Mouse (Mus musculus): ENCODE measurements at regions not wholly inside any gene's neighbourhood (a gene's known extent, or its start where the extent isn't known, plus 50 kb on each side); places are given as distances from the start of the nearest gene placed in this dataset.
A peak's percentile ranks its signal among the peaks of the same experiment; 100 is the strongest.

GRCm38 (mm10) chr12:54309874-54310273, 106.2 kb upstream of the Egln3 start:
- WGBS, result 71% methylated on average over 4 of the region's 4 CpGs
- ATAC-seq (ENCODE audit: low FRiP score, low TSS enrichment), result no peak
- H3K4me1 ChIP-seq (ENCODE audit: control insufficient read depth, insufficient read depth, low read length), result peaks cover 15% of the 10 kb centered on the region

GRCm38 (mm10) chr12:54309219-54309618, 105.6 kb upstream of the Egln3 start:
- H3K9ac ChIP-seq (replicated peaks; ENCODE audit: low read length), result no peak overlapping the region
- WGBS, result 91% methylated on average over 6 of the region's 6 CpGs
- peaks cover 15% of the 10 kb centered on the region for H3K4me1 ChIP-seq (ENCODE audit: control insufficient read depth, insufficient read depth, low read length)
- no peak overlapping the region for H3K4me3 ChIP-seq (replicated peaks; ENCODE audit: low read depth, low read length)
- ATAC-seq (ENCODE audit: low FRiP score, low TSS enrichment) (no peak), DNase-seq (no peak)
- no peak overlapping the region for H3K27ac ChIP-seq (replicated peaks; ENCODE audit: low read depth, low read length)
- H3K27me3 ChIP-seq (ENCODE audit: control insufficient read depth, insufficient read depth, low read length), result no peaks in the 10 kb centered on the region
- H3K36me3 ChIP-seq (ENCODE audit: control insufficient read depth, insufficient read depth, low read length), result no peaks in the 10 kb centered on the region
- no peak overlapping the region for H3K4me2 ChIP-seq (ENCODE audit: low read length)
- H3K9me3 ChIP-seq (ENCODE audit: control insufficient read depth, low read length), result no peaks in the 10 kb centered on the region

More at GRCm38 (mm10) chr12:54309874-54310273, 106.2 kb upstream of the Egln3 start:
- no peaks in the 10 kb centered on the region for H3K36me3 ChIP-seq (ENCODE audit: control insufficient read depth, insufficient read depth, low read length)
- H3K9ac ChIP-seq (replicated peaks; ENCODE audit: low read length), result no peak overlapping the region
- no peak overlapping the region for H3K4me2 ChIP-seq (ENCODE audit: low read length)
- H3K4me3 ChIP-seq (replicated peaks; ENCODE audit: low read depth, low read length), result no peak overlapping the region
- no peaks in the 10 kb centered on the region for H3K9me3 ChIP-seq (ENCODE audit: control insufficient read depth, low read length)
- no peak overlapping the region for H3K27ac ChIP-seq (replicated peaks; ENCODE audit: low read depth, low read length)
- DNase-seq, result no peak
- no peaks in the 10 kb centered on the region for H3K27me3 ChIP-seq (ENCODE audit: control insufficient read depth, insufficient read depth, low read length)

GRCm38 (mm10) chr12:54305135-54305630, 101.5 kb upstream of the Egln3 start:
- no peaks in the 10 kb centered on the region for H3K9me3 ChIP-seq (ENCODE audit: control insufficient read depth, low read length)
- no peak for ATAC-seq (ENCODE audit: low FRiP score, low TSS enrichment)
- H3K27me3 ChIP-seq (ENCODE audit: control insufficient read depth, insufficient read depth, low read length), result no peaks in the 10 kb centered on the region
- no peak overlapping the region for H3K9ac ChIP-seq (replicated peaks; ENCODE audit: low read length)
- no peak overlapping the region for H3K27ac ChIP-seq (replicated peaks; ENCODE audit: low read depth, low read length)
- H3K4me1 ChIP-seq (ENCODE audit: control insufficient read depth, insufficient read depth, low read length), result no peaks in the 10 kb centered on the region
- H3K4me2 ChIP-seq (ENCODE audit: low read length), result no peak overlapping the region
- WGBS, result 91% methylated on average over 9 of the region's 9 CpGs
- no peak overlapping the region for H3K4me3 ChIP-seq (replicated peaks; ENCODE audit: low read depth, low read length)
- no peak for DNase-seq
- no peaks in the 10 kb centered on the region for H3K36me3 ChIP-seq (ENCODE audit: control insufficient read depth, insufficient read depth, low read length)

GRCm38 (mm10) chr12:54303746-54304145, 100.1 kb upstream of the Egln3 start:
- Histone ChIP-seq H3K4me1 (ENCODE audit: control insufficient read depth, insufficient read depth, low read length) (no peaks in the 10 kb centered on the region), H3K36me3 (ENCODE audit: control insufficient read depth, insufficient read depth, low read length) (no peaks in the 10 kb centered on the region), H3K9me3 (ENCODE audit: control insufficient read depth, low read length) (no peaks in the 10 kb centered on the region), H3K27ac (replicated peaks; ENCODE audit: low read depth, low read length) (no peak overlapping the region), H3K27me3 (ENCODE audit: control insufficient read depth, insufficient read depth, low read length) (no peaks in the 10 kb centered on the region), H3K4me3 (replicated peaks; ENCODE audit: low read depth, low read length) (no peak overlapping the region), H3K9ac (replicated peaks; ENCODE audit: low read length) (no peak overlapping the region), H3K4me2 (ENCODE audit: low read length) (no peak overlapping the region)
- 86% methylated on average over 8 of the region's 8 CpGs for WGBS
- ATAC-seq (ENCODE audit: low FRiP score, low TSS enrichment), result no peak
- DNase-seq, result no peak

- Histone ChIP-seq H3K4me2 (ENCODE audit: low read length) (no peak overlapping the region), H3K4me1 (ENCODE audit: control insufficient read depth, insufficient read depth, low read length) (no peaks in the 10 kb centered on the region), H3K9me3 (ENCODE audit: control insufficient read depth, low read length) (no peaks in the 10 kb centered on the region), H3K27me3 (ENCODE audit: control insufficient read depth, insufficient read depth, low read length) (no peaks in the 10 kb centered on the region), H3K9ac (replicated peaks; ENCODE audit: low read length) (no peak overlapping the region), H3K4me3 (replicated peaks; ENCODE audit: low read depth, low read length) (no peak overlapping the region), H3K27ac (replicated peaks; ENCODE audit: low read depth, low read length) (no peak overlapping the region), H3K36me3 (ENCODE audit: control insufficient read depth, insufficient read depth, low read length) (no peaks in the 10 kb centered on the region)
- 67% methylated on average over 5 of the region's 5 CpGs for WGBS
- ATAC-seq (ENCODE audit: low FRiP score, low TSS enrichment) (no peak), DNase-seq (no peak)
Measured at GRCm38 (mm10) chr12:54299506-54299905, 95.8 kb upstream of the Egln3 start.

- no peaks in the 10 kb centered on the region for H3K9me3 ChIP-seq (ENCODE audit: control insufficient read depth, low read length)
- peaks cover 6% of the 10 kb centered on the region for H3K4me1 ChIP-seq (ENCODE audit: control insufficient read depth, insufficient read depth, low read length)
- no peak for ATAC-seq (ENCODE audit: low FRiP score, low TSS enrichment)
- H3K27me3 ChIP-seq (ENCODE audit: control insufficient read depth, insufficient read depth, low read length), result no peaks in the 10 kb centered on the region
- H3K9ac ChIP-seq (replicated peaks; ENCODE audit: low read length), result no peak overlapping the region
- no peaks in the 10 kb centered on the region for H3K36me3 ChIP-seq (ENCODE audit: control insufficient read depth, insufficient read depth, low read length)
- no peak for DNase-seq
- no peak overlapping the region for H3K4me2 ChIP-seq (ENCODE audit: low read length)
- H3K4me3 ChIP-seq (replicated peaks; ENCODE audit: low read depth, low read length), result no peak overlapping the region
- 80% methylated on average over 2 of the region's 2 CpGs for WGBS
- H3K27ac ChIP-seq (replicated peaks; ENCODE audit: low read depth, low read length), result no peak overlapping the region
Measured at GRCm38 (mm10) chr12:54293248-54293647, 89.6 kb upstream of the Egln3 start.

- DNase-seq, result no peak
- no peaks in the 10 kb centered on the region for H3K27me3 ChIP-seq (ENCODE audit: control insufficient read depth, insufficient read depth, low read length)
- H3K27ac ChIP-seq (replicated peaks; ENCODE audit: low read depth, low read length), result no peak overlapping the region
- WGBS, result 96% methylated on average over 2 of the region's 2 CpGs
- ATAC-seq (ENCODE audit: low FRiP score, low TSS enrichment), result no peak
- H3K4me2 ChIP-seq (ENCODE audit: low read length), result no peak overlapping the region
- H3K4me1 ChIP-seq (ENCODE audit: control insufficient read depth, insufficient read depth, low read length), result peaks cover 21% of the 10 kb centered on the region
- H3K36me3 ChIP-seq (ENCODE audit: control insufficient read depth, insufficient read depth, low read length), result no peaks in the 10 kb centered on the region
- no peak overlapping the region for H3K4me3 ChIP-seq (replicated peaks; ENCODE audit: low read depth, low read length)
- no peak overlapping the region for H3K9ac ChIP-seq (replicated peaks; ENCODE audit: low read length)
- no peaks in the 10 kb centered on the region for H3K9me3 ChIP-seq (ENCODE audit: control insufficient read depth, low read length)
Measured at GRCm38 (mm10) chr12:54290311-54290710, 86.7 kb upstream of the Egln3 start.

- ATAC-seq (ENCODE audit: low FRiP score, low TSS enrichment) (no peak), DNase-seq (peak; percentile 41)
- 0 out of 2 replicates have a peak overlapping the region, but pooled peaks have one; percentile 10 for H3K27ac ChIP-seq (replicated peaks; ENCODE audit: low read depth, low read length)
- H3K9ac ChIP-seq (replicated peaks; ENCODE audit: low read length), result no peak overlapping the region
- no peaks in the 10 kb centered on the region for H3K9me3 ChIP-seq (ENCODE audit: control insufficient read depth, low read length)
- H3K4me1 ChIP-seq (ENCODE audit: control insufficient read depth, insufficient read depth, low read length), result peaks cover 21% of the 10 kb centered on the region
- no peak overlapping the region for H3K4me2 ChIP-seq (ENCODE audit: low read length)
- 49% methylated on average over 4 of the region's 4 CpGs for WGBS
- no peaks in the 10 kb centered on the region for H3K36me3 ChIP-seq (ENCODE audit: control insufficient read depth, insufficient read depth, low read length)
- no peaks in the 10 kb centered on the region for H3K27me3 ChIP-seq (ENCODE audit: control insufficient read depth, insufficient read depth, low read length)
- no peak overlapping the region for H3K4me3 ChIP-seq (replicated peaks; ENCODE audit: low read depth, low read length)
Measured at GRCm38 (mm10) chr12:54288747-54289146, 85.1 kb upstream of the Egln3 start.

- H3K4me3 ChIP-seq (replicated peaks; ENCODE audit: low read depth, low read length), result no peak overlapping the region
- ATAC-seq (ENCODE audit: low FRiP score, low TSS enrichment), result no peak
- H3K27me3 ChIP-seq (ENCODE audit: control insufficient read depth, insufficient read depth, low read length), result no peaks in the 10 kb centered on the region
- no peaks in the 10 kb centered on the region for H3K9me3 ChIP-seq (ENCODE audit: control insufficient read depth, low read length)
- H3K27ac ChIP-seq (replicated peaks; ENCODE audit: low read depth, low read length), result peak overlapping the region; percentile 3; the same call in 1 of the 2 replicates
- no peak overlapping the region for H3K4me2 ChIP-seq (ENCODE audit: low read length)
- no peak overlapping the region for H3K9ac ChIP-seq (replicated peaks; ENCODE audit: low read length)
- DNase-seq, result peak; percentile 67
- WGBS, result 12% methylated on average over 6 of the region's 6 CpGs
- no peaks in the 10 kb centered on the region for H3K36me3 ChIP-seq (ENCODE audit: control insufficient read depth, insufficient read depth, low read length)
- peaks cover 21% of the 10 kb centered on the region for H3K4me1 ChIP-seq (ENCODE audit: control insufficient read depth, insufficient read depth, low read length)
Measured at GRCm38 (mm10) chr12:54288041-54288502, 84.4 kb upstream of the Egln3 start.
